Mouse (Mus musculus) layer of hippocampus, adult 9-10 months (tissue): Measurements from ENCODE around the gene Kremen2.
A peak's percentile ranks its signal among the peaks of the same experiment; 100 is the strongest.
"Not testable (repeated sequence)": the region's sequence is repeated elsewhere in the genome, so short reads cannot be mapped to it uniquely, and the experiment has no call there.

ENCODE experiments used
- DNase-seq: peaks from one replicate; pipeline ENCODE4 v3.0.0; 2022; ENCODE audit warnings: low spot score

Gene Kremen2

DNA sequence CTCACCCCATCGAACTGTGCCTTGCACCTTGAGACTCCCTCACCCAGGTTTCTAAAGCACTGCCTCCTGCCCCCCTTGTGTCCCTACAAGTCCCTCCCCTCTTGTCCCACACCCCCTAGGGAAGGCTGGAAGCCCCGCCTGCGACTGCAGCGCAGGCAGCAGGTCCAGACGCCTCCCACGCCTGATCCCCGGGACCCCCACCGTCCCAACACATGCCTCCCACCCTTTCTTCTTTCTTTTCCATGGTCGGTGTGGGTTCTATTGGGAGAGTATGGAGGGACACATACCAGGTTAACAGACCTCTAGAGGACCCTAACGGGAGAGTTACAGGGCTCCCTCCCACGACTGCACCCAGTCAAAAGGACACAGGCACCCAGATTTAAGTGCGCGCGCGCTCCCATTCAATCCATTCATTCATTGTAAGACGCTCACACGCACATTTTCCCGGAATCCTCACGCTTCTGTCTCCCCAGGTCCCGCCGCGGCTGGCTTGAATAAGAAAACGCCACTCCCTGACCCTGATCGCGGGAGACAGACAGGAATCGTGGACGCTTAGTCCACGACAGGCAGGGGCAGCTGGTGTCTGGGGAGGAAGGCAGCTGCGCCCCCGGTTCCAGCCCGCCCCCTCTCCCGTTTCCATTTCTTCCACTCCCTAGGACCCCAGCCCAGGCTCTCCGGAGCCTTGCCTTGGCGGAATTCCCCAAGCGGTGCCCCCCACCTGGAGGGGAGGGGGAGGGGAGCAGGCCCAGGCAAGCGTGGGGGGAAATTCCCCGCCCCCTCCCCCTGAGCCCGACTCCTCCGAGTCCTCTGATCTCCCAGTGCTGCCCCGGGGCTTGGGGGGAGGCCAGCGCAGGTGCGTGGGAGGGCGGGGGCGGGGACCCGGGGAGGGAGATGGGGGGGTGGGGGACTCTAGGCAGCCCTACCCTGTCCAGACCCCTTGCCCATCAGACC, at the start of gene Kremen2:
Gene Kremen2 (minus strand): TSS at position 533 of the 951 bp plus-strand sequence.
- DNase-seq = no peak

DNA sequence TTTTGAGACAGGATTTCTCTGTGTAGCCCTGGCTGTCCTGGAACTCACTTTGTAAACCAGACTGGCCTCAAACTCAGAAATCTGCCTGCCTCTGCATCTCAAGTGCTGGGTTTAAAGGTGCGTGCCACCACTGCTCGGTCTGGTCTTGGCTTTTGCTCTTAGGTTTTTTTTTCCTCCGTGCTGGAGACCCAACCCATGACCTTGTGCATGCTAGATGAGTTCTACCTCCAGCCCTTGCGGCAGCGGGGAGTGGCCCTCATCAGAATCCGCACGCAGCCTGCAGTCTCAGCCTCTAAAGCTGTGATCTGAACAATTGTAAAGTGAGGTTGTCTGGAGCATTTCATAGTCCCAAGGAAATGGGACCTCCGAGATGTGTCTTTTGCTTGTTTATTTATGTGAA, 49.7 kb upstream of the Kremen2 start:
- no peak for DNase-seq

DNA sequence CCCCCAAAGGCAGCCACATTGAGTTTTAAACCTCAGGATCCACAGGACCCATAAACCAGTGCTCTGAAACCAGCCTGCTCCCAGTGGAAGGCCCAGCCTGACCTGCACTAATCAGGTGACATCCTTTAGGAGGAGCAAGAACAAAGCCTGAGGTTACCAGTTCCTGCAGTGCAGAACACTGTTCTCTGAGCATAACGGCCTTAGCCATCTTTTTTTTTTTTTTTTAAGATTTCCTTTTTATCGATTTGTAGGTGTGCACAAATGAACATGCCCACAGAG, 45.4 kb upstream of the Kremen2 start:
- DNase-seq = no peak

DNA sequence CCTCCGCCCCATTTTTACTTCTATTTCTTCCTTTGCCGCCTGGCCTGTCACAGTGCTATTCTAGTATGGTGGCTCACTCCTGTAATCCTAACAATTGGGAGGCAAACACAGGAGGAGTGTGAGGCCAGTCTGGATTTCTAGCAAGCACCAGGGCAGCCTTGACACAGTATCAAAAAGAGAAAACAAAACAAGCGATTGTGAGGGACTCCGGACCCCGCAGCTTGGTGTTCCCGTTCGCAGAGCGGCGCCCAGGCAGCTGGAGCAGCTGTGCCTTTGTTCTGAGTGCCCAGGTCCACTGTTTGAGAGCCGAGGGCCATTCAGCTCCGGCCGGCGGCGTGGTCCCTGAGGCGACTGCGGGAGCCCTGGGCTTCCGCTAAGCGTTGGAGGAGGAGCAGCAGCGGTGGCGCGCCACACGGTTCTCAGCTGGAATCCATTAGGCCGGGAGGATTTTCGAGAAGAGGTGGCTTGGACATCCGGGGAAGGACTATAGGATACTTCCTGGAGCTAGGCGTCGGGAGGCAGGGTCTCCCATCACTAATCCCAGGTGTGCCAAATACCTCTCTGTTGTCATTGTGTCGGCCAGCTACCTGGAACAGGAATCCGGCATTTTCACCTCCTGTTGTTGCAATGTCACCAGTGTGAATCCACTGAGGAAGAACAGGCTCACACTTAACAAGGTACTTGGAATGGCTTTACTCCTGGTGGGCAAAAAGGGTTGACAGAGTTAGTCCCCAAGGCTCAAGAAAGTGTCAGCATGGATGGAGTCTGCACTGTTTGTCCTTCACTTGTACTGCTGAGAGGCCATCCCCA, 44.8 kb upstream of the Kremen2 start, which contains the start of gene Srrm2:
Gene Srrm2 (plus strand): TSS at position 264 of the 810 bp plus-strand sequence.
- no peak for DNase-seq

DNA sequence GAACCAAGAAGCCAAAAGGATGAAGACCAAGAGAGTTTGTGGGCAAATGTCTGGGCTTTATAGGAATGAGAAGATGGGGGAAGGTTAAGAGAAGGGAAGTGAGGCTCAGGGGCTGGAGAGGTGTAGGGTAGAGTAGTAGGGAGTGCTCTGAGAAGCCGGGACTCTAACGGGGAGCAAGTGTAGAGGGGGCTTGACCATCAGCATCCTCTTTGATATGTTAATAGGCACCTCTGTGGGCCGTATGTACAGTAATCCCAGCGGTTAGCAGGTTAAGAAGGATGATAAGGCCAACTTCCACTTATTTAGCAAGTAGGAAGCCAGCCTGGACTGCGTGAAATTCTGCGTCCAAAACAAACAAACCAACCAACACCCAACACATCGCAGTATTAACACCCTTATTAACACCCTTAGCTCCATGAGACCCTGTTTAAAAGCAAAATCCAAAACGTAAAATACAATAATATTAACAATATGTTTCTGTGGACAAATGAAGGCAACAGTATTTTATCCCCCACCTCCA, 44.2 kb upstream of the Kremen2 start:
- no peak for DNase-seq

DNA sequence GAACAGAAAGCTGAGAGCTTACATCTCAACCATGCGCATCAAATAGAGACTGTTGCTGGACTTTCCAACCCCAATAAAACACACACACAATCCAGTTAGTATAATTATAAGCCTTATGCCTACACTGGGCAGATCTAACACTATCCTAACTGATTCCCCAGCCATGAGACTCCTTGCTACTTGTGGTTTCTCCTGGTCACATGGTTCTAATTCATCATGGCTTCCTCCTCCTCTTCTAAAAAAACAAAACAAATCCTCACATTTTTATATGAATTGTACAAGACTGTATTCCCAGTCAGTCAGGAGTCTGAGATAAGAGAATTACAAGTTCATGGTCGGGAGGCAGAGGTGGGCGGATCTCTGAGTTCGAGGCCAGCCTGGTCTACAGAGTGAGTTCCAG, 43.3 kb upstream of the Kremen2 start:
- DNase-seq = no peak

DNA sequence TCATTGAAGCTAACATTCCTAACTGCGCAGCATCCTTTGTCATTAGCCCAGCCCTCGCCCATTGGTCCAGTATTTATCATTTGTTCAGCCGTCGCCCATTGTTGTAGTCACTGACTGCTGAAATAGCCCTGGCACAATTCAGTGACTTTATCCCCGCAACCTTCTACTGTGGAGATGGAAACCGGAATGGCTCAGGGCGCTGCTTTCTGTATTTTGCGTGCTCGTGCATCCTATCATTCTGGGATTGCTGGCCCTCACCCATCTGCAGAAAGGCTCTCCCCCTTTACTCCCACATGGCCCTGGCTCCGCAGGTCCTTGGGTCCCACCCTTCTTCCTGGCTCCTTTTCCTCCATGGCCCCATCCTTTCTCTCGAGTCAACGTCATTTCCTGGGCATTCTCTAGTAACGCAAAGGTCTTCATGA, 40.9 kb upstream of the Kremen2 start:
- DNase-seq = no peak

DNA sequence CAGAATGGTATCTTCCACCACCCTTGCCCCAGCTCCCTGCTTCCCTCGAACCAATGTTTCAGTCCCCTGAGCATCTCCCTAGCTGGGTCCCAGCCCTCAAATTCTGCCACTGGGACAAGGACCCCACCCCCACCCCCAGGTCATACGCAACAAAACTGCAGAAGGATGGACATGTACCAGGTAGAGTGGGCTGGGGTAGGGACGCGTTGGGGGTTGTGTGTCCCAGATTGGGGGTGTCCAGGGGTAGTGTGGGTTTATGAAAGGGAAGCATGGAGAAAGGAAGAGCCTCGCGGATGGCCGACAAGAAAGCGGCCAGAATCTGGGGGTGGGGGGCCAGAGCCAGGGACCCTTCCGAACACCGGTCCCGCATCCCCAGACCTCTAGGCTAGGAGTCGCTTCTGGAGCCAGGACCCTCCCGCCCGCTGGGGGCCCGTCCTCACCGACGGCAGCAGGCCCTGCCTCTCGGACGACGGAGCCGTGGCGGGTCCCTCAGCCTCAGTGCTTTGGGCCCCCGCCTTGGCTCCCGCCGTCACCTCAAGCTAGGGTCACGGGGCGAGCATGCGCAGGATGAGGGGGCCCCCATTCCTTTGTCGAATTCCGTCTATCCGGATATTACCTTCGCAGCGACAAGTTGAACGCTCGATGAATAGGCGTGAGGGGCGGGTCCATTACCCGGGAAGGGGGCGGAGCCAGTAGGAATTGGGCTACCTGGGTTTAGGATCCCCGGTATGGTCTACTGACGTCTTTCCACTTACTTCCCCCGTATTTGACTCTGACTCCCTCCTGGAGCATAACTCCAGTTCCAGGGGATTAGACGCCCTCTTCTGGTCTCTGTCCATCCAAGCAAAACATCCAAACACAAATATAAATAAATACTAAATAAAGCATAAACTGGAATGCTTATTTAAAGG, 40.2 kb upstream of the Kremen2 start, which contains the start of gene Flywch2:
Gene Flywch2 (minus strand): TSS at position 521 of the 911 bp plus-strand sequence.
- peak; percentile 76 for DNase-seq

DNA sequence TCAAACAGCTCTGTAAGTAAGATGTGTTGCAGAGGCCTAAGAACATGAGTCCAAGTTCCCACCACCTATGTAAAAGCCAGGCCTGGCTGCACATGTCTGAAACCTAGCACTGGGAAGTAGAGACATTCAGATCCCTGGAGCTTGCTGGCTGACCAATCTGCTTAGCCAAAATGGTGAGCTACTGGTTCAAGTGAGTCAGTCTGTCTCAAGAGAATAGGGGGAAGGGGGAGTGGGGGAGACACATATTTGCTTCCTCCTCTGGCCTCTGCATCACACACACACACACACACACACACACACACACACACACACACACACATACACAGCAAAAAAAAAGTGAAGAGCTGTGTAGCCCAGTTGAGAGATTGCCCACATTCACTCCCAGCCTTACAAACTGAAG, 37.7 kb upstream of the Kremen2 start:
- DNase-seq = no peak

DNA sequence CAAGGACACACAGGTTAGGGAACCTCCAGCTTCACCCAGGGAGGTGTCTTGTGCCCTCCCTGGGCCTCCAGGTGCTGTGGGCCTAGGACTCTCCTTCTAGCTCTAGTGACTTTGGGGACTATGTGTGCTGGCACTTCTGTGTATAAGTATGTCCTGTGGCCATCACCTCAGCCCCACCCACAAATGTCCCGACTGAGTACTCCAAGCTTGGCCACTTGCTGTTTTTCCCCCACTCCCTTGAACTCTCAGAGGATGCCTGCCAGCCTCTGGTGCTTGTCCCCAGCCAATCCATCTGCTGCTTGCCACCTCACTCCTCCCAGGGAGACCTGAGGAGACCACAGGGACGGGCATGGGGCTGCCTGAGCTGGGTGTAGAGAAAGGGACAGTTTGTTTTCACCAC, 32.8 kb upstream of the Kremen2 start:
- DNase-seq = no peak

DNA sequence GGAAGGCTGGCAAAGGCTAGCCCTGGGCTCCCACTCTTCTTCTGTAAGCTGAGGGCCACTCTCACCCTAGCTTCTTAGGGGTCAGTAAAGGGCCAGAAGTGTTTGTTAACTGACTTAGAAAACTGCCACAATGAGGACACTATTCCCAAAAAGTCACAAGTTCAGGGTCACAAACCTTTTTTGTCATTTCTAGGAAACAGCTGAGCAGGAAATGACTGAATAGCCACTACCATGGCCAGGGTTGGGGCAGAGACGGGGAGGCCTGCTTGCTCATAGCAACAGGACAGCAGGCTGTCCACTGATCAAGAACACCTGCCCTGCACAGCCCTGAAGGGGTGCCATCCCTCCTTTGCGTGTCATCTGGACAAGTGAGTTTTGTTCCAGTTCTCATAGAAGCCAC, 31.5 kb upstream of the Kremen2 start:
- no peak for DNase-seq

DNA sequence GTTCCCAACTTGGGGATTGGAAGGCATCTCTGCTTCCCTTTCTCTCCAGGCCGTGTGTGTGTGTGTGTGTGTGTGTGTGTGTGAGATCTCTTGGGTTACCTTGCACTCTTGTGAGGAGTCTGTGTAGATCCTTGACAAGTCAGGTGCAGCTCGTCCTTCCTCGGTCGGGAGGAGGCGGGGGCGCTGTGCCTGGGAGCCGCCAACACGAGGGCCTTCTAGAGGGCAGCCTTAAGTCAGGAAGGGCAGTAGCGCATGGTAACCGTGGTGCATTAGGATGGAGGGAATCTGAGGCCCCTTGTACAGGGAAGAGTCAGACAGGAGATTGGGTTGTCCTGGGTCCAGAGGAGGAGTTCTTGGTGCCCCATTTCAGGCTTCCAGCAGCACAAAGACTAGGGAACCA, 30.6 kb upstream of the Kremen2 start:
- DNase-seq = no peak

DNA sequence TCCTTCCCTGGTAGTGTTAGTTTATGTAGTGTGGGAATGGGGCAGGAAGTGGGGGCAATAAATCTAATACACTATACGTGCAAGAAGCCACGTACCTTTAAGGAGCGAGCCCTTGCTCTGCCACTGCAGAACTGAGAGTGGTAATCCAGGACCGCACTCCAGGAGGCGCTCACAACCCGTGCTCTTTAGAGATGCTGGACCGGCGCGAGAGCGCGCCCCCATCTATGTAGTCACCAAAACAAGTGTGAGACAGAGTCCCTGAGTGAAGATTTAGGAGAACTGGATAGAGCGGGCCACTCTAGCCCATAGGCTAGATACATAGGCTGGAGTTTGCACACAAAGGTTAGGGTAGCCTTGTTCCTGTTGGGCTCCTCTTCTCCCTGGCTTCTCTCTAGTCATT, 28.5 kb upstream of the Kremen2 start:
- DNase-seq = peak; percentile 52

DNA sequence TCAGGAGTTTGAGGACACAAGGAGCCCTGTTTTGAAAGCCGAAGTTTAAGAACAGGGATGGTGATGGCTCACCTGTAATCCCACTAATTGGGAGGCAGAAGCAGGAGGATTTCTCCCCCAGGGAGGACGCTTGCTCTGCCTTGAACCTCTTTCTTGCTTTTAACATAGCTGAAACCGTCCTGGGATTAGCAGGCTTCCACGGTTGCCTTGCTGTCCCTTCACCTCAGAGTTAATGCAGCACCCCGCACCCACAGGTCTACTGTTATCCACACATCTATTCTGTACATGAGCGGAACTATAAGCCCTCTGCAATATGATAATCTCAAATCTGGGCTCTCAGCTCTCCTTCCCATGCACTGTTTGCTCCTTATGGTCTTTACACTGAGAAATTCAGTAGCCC, 28.0 kb upstream of the Kremen2 start:
- no peak for DNase-seq

DNA sequence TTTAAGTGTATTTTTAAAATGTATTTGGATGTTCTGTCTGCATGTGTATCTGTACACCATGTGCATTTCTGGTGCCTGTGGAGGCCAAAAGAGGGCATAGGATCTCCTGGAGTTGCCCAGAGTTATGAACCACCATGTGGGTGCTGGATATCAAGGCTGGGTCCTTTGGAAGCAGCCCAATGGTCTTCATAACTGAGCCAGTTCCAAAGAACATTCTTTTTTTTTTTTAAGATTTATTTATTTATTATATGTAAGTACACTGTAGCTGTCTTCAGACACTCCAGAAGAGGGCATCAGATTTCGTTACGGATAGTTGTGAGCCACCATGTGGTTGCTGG, 26.6 kb upstream of the Kremen2 start:
- not testable (repeated sequence) for DNase-seq

DNA sequence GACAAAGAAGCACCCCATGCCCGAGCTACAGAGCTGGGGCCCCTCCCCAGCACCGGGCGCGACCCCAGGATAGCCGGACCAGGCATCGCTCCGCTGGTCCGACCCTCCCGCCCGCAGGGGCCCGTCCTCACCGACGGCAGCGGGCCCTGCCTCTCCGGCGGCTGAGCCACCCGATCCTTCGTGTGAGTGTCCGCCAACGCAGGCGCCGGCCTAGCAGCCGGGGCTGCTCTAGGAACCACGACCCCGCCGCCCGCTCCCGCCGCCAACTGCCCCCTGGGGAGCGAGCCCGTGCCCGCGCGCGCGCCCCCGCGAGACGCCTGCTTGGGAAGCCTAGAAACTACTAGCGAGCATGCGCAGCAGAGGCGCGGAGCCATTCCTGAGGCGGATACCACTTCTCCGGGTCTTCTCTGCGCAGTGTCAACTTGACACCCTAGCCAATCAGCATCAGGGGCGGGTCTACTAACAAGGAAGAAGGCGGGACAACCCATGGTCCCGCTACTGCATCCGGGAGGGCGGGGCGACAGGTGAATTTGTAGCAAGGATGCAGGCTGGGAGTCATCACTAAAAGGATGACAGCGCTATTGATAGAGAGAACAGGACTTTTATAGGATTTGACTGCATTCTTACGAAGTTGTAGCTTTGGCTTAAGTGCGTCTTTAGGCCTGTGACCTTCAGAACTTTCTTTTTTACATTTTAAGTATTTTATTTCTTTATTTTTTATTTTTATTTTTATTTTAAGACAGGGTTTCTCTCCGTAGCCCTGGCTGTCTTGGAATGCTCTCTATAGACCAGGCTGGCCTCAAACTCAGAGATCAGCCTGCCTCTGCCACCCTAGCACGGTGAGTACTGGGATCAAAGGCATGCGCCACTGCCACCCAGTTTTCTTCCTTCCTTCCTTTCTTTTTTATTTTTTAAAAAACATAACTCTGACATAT, 25.9 kb upstream of the Kremen2 start, which contains the start of gene Flywch1:
Gene Flywch1 (minus strand): TSS at position 319 of the 935 bp plus-strand sequence.
- peak; percentile 99 for DNase-seq

DNA sequence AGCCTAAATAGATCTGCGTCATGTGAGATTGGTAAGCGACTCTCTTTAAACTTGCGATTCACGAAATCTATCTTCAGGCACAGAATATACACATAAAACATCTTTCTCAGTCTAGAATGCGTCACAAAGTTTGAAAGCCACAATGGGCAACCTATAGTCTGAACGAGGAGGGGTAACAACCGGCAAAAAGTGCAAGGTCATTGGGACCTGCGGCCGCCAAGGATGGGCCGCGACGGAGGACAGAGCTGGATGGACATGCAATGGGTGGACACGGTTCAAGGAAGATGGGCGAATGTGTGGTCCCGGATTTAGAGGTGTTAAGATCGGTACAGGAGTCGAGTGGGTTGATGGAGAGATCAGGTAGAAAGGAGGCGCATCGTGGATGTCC, 25.3 kb upstream of the Kremen2 start:
- DNase-seq = no peak

DNA sequence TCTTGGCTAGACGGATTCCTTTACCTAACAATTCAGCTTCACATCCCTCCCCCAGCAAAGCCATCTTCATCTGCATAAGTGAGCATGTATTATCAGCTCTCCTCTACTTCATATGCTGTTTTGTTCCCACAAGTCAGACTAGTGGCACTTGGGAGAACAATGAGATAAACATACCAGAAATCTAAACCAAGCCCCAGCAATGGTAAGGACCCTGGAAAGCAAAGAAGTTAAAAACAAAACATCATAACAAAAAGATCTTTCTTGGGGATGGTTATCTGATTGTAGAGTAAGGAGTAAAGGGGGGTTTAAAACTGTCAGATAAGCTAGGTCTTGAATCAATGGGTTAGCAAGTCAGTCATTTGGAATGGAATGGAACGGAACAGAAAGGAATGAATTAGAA, 24.9 kb upstream of the Kremen2 start:
- DNase-seq = no peak

DNA sequence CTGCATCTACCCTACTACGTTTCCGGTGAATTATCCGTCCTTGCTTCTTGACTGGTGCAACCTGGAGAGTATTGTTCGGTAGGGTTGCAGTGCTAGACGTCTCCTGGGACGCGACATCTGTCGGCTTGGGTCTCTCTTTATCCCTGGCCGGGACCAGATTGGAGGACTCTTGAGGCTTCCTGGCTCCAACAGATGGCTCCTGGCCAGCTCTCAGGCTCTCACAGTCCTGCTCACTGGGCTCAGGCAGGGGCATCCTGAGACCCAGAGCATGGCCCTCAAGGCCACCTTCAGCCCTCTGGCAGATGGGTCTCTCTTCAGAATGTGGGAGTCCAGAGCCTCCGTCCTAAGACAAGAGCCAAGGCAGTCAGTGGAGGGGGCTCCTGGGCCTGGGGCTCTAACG, 17.3 kb upstream of the Kremen2 start:
- no peak for DNase-seq

DNA sequence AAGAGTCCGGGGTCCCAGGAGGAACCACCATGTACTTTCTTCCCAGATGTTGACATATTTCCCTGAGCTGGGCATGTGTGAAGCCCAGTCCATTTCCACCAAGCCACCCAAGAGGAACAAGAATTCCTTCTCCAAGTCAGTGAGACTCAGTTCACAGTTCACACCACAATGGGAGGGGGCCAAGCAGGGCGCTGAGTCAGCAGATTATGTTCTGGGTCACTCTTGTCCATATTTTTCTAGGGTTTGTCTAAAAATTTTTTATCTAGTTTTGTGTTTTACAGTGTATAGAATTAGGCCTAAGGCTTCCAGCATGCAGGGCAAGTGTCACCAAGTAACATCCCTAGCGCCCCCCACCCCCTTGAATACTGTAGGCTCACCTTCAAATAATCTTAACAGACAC, 15.5 kb upstream of the Kremen2 start:
- no peak for DNase-seq

DNA sequence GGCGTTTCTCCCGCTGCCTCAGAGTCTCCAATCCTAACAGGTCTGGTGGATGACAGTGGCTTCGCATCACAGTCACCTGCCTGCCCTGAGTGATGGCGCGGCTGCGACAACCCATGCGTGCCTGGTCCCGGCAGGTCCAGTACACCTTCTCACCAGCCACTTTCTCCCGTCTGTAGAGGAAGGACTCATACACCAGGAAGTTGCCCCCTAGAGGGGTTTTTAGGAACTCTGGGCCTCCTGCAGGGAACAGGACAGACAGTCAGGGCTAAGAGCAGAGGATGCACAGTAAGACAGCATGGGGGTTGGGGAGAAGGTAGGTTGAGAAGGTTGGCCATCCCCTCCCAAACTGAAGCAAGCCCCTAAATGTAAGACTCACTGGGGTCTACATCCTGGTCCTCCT, 14.6 kb upstream of the Kremen2 start:
- no peak for DNase-seq
